Mouse (Mus musculus) right cerebral cortex, adult 18-20 months (tissue): ENCODE measurements around the gene Btbd11.

Source experiments
- DNase-seq: peaks from one replicate; pipeline ENCODE4 v3.0.0; 2022; ENCODE audit warnings: mixed read lengths

The Btbd11 gene

DNA sequence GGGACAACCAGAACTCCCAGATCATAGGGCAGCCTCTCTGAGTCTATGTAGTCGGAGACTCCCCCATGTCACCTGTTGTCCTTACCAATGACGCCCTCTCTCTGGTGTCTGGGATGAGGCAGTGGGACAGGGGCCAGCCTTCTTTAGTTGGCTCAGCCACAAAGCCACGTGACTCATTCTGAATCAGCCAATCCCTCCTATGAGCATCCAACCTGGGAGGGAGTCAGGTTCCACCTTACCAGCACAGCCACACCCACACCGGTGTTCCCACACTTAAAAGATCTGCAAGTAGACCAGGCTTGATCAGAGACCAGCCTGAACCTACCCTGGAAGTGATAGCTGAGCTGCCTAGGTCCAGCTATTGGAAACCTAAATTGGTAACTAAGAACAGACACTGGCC, 141.1 kb downstream of the Btbd11 start:
- no peak for DNase-seq

DNA sequence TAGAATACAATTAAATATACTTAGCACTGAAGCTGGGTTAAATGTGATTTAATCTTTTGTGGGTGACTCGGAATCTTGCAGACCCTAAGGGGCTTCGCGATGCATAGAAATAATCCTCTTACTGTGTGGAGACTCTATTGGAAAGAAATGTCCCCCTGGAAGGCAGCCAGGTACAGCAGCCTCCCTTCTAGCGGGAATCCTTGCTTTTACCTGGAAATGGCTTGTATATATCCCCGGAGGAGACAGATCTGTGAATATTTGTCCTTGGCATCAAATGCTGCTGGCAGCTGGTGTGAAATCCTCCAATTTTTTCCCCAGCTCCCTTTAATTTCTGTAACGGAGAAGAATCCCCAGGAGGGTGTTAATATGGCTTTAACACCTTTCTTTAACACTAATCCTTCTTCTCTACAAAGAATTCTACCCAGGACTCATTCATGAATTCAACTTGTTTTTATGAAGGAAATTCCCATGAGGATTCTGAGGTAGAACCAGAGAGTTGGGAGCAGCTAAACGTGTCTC, 146.6 kb downstream of the Btbd11 start:
- DNase-seq = no peak

DNA sequence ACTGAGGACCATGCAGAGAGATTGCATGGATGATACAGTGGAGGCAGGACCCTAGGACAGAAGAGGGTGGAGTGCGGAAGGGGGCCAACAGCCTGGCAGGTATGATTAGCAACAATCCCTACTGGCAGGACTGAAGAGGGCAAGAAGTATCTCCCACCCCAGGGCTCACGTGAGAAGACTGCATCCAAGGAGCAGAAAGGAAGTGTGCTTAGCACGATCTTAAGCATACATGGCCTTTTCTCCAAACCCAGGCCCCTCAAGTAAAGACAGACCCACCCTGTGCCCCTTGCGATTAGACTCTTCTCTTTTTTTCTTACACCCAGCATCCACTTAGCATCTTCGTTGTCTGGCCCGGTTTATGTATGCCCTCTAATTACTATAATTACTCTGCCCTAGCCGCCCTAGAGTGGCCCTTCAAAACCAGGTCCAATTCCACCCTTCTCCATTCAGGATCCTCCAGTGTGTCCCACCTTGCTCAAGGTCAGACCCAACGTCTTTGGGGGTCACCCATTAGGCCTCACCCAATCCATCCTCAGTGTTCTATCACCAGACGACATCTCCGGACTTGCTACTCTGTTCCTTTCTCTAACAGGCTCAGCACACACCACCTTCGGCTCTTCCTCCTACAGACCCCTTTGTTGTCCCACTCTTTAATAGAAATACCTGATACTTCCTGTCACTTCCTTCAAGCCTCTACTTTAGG, 151.6 kb downstream of the Btbd11 start:
- no peak for DNase-seq

DNA sequence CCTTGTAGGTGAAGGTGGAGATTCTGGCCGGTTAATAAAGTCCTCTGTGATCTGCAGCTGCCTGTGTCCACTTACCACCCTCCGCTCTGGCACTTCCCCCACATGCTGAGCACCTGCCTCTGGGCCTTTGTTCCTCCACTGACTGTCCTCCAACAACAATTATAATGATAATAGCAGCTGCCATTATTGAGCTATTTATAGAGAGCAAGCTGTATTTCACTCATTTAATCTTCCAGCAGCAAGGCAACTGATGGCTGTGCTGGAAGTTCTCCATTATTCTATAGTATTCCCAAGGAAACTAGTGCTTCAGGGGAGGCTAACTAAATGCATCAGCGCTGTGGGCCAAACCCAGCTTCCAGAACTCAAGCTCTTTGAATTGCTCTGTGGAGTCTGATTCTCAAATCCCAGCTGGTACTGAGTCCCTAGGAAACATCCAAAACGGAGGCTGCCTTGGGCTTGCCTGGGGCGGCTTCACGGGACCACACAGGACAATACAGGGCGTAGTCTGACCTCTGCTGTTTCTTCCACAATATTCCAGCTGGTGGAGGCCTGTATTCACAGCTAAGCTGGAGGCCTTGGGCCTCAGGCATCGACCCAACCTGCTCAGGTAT, 153.0 kb downstream of the Btbd11 start:
- no peak for DNase-seq

DNA sequence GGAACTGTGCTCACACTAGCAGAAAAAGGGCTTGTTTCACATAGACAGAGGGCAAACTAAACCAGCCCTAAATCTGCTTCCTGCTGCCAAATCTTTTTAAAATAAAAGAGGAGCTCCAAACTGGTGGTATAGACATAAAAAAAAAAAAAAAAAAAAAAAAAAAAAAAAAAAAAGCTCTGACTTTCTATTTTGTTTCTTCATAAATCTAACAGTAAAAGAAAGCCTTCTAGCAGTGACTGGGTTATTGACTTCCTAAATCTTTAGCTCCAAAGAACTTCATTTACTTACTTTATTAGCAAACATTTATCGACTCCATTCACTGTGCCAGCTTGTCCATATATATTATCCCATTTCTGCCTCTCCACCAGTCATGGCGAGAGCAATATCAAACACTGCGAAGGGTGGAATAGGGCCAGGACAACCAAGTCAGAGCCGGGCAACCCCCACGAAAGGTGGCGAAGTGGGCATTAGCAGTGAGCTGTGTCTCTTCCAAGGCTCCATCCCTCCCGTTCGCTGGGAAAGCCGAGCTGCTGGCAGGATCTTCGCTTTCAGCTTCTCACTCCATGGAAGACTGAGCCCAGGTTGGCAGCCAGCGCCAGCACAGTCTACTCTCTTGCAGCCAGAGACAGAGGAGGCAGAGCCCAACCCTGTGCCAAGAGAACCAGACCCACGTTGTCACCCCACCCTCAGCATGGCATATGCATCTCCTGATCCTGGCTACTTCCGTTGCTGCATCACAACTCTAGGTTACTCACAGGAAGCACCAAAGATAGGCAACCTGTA, 153.9 kb downstream of the Btbd11 start:
- peak; percentile 15 for DNase-seq

DNA sequence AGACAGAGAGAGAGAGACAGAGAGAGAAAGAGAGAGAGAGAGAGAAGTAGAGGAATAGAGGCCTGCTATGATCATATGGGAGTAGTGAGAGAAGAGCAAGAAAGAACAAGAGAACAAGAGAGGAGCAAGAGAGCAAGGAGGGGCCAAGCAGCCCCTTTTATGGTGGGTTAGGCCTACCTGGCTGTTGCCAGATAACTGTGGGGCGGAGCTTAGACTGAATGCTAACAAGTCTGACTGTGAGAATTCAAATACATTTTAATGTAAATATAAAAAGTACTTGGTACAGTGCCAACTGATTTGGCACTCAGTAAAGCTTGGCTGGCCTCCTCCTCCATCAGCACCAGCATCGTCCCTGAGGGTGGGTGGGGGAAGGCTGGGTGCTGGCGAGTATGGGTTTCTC, 154.9 kb downstream of the Btbd11 start:
- no peak for DNase-seq

DNA sequence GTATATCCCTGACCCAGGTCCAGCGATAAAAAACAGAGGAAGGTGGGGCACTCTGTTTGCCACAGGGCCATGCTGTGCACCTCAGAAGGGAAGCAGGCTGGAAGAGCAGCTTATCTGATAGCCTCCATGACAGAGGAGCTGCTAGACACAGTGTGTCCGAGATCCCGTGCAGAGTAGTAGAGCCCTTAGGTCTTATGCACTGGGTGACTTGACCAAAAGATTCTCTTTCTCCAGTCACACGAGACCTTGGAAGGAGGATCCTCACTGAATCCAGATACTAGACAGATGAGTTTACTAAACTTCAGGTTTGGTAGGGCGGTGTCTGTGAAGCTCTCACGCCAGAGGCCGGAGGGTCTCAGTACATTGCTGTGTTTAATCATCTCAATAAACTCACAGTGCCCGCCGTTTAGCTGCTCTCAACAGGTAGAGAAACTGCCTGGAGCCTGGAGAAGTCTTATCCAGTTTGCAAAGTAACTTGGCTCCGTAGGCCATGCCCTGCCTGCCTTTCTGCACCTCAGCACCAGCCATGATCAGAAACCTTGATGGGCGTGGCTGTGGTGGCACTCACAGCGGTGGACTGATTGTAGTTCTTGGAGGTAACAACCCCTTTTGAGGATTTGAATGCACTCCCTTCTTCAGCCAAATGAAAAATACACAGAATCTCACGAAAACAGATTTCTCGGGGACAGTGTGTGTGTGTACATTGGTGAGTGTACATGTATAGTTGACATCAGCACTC, 155.4 kb downstream of the Btbd11 start:
- DNase-seq = no peak

DNA sequence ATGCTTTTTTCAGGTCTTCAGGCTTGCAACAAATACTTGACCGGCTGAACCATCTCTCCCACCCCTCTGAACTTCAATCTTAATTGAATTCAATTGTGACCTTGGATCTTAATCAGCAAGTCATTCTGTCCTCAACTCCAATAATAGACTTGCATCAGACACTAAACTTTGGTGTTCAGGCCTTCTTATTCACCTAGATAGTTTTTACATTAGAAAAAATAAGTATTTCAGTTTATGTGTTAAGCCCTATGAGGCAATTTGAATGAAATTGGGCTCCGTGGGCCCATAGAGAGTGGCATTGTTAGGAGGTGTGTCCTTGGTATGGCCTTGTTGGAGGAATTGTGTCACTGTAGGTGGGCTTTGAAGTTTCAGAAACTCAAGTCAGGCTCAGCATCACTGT, 156.7 kb downstream of the Btbd11 start:
- no peak for DNase-seq

DNA sequence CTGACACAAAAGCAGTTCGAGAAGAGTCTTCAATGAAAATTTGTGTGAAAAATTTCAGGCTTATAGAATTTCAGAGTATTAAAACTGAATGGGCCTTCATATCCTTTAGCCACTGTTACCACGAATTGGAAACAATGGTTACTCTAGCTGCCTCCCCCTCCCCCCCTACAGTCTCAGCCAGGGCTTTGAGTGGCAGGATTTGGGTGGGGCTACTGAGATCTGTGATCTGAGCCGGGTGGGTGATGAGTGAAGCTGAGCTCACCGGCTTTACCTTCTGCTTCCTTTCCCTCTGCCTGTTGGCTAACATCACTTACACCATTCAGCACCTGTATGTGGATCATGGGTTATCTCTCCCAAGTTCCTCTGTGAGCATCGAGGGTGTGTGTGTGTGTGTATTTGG, 158.4 kb downstream of the Btbd11 start:
- no peak for DNase-seq

DNA sequence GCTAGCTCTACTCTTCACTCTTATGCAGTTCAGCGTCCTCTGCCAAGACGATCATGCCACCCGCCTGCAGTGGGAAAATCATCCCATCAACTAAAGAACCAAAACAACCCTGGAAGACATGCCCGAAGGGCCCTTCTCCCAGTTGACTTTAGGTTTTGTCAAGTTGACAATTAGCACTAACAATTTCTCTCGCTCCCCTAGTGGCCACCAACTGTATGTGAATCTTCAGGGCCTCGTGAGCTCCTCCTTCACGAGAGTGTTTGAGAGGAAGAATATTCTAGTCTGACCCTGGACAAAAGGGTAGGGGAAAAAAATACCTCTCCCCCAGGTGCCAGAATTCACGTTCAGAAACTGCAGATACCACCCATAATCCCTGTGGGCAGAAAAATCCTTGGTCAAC, 168.6 kb downstream of the Btbd11 start:
- DNase-seq = no peak

DNA sequence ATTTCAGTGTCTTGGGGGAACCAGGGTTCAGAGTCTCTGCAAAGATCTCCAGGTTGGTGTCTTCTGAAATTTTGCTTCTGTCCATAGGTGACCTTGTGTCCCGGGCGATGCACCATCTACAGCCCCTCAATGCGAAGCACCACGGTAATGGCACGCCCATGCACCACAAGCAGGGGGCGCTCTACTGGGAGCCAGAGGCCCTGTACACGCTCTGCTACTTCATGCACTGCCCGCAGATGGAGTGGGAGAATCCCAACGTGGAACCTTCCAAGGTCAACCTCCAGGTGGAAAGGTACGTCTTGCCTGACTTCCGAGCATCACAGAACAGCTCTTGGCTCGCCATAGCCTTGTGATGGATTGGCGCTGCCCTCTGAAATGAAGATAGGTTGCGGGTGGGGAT, 174.8 kb downstream of the Btbd11 start:
- DNase-seq = no peak

DNA sequence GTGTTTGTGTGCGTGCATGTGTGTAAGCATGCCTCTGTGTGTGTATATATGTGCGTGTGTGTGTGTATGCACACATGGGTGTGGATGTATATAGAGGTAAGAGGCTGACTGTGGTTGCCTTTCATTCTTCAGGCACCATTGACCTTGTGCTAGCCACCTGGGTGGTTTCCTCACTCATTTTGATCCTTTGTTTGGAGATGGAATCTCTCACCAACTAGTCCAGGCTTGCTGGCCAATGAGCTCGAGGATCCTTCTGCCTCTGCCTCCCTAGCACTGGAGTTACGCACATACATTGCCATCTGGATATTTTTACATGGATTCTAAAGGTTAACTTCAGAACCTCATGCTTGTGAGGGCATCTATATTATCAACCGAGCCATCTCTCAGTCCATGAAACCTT, 184.8 kb downstream of the Btbd11 start:
- no peak for DNase-seq

DNA sequence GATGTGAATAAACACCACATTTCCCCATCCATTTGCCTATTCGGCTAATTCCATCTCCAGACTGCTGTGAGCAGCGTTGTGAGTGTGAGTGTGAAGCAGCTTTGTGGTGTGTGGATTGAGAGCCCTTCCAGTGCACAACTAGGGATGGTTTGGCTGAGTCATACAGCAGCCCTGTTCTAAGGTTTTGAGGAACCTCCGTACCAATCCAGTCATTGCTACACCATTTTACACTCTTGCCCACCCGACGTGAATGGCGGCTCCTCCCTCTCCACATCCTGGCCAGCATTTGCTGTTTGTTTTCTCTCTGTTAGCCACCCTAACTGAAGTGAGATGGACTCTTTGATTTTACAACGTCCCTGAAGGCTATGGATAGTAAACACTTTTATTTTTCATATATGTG, 186.0 kb downstream of the Btbd11 start:
- no peak for DNase-seq

DNA sequence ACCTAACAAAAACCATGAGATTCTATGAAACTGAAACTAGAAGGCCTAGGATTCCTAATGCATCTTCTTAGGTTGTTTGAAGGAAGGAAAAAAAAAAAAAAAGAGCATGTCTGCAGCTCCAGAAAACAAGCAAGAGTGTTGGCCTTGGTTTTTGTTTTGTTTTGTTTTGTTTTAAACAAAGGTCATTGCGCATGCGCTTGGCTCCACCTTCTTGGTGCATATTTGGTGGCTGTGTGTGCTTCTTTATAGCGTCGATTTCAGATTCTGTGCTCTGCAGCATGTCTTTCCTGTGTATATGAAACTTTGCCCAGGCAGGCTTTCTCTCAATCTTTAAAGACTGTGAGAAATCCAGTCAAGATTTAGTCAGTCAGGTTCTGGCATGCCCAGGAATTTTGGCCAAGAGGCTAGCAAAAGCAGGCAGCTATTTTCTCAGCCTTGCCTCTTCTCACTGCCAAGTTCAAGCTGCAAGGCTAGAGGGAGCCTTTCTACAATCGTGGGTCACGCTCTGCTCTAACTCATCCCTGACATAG, 191.3 kb downstream of the Btbd11 start:
- DNase-seq = no peak

DNA sequence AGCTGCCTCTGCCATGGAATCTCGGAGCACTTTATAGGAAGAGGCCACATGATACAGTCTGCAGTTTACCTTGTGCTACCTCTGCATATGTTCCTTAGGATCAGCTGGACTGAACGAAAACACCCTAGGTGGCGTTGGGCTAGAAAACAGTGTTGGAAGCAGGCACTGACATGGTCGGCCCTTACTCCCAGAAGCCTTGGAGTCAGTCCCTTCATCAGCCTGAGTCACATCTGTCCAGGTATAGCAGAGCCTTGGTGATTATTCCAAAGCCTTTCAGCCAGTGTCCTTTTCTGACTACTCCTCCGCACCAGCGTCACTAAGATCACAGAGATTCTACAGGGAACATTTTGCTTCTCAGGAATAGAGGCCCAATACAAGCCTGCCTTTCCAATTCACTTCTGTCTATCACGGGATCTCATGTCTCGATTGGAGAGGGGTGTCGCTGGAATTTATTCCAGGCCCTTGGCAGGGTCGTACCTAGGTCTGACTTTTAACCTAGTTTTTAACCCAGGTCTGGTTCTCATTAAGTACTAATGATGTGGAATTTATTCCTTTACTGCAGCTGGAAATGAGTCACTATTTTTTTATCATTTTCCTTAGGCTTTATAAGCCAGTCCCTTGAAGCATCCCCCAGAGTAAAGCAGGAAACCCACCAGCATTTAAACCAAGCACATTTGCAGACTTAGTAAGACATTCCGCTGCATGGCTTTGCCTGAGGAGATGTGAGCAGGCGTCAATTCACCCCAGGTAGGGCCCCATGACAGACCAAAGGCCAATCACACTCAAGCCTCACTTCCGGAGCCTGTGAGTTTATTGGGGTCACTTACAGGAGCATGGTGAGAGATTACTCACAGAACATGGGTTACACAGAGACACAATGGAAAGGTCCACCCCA, 192.2 kb downstream of the Btbd11 start:
- DNase-seq = no peak

DNA sequence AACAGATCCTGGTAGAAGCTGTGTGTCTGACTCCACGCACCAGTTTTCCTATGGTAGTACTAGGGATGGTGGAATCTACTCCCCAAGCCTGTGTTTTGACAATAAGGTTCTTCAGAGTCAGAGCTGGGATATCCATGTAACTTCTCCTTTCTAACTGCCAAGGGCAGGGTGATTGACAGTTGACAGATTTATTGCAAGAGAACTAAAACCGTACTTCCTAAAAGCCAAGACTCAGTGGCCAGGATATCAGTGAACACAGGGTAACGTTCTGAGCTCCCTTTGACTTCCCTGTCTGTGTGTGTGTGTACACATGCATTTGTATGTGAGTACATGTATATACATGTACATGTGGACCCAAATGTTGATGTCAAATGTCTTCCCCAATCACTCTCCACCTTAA, 201.1 kb downstream of the Btbd11 start:
- no peak for DNase-seq

DNA sequence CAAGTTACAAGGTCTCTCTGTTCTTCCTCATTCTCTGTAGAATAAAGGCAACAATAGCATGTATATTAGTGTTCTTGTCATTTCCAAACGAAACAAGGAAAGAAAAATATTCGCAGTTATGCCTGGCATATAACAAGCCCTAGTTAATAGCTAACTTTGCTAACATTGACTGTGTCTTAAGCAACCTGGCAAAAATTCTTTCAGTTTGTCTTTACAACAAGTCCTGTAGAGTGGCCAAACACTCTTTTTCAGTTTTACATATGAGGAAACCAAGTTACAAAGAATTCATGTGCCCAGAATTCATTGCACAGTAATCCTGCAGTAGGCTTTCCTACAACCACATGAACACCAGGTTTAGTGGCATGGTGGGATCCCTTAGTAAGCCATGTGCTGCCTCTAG, 203.4 kb downstream of the Btbd11 start:
- DNase-seq = no peak

DNA sequence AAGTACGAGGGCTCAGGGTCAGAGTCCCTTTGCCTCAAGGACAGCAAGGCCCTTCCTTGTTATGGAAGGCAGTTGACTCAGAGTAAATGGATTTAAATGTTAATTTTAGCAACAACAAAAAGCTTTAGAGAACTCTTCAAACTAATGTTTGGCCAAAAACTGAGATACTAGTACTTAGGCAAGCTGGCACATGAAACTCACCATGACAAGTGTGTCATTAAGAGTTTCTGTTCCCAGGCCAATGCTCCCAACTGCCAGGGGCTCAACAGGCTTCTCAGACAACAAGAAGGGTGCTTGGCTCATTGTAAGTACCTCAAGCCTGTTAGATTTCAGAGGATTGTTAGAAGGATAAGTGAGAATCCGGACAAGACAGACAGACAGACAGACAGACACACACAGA, 204.7 kb downstream of the Btbd11 start:
- no peak for DNase-seq

DNA sequence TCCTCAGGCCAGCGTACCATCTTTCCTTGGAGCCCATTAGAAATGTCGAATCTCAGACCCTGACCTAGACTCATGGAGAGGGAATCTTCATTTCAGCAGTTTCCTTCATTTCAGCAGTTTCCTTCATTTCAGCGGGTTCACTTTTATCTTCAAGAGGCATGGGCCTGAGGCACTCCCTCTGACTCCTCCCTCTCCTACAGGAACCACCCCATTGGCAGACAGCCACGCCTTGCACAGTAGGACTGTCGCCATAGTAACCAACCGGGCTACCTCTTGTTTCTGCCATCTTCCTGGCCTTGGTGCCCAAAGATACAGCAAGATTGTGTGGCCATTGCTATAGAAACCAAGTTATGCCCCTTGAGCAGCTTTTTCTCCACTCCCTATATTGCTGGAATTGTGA, 205.4 kb downstream of the Btbd11 start:
- no peak for DNase-seq

DNA sequence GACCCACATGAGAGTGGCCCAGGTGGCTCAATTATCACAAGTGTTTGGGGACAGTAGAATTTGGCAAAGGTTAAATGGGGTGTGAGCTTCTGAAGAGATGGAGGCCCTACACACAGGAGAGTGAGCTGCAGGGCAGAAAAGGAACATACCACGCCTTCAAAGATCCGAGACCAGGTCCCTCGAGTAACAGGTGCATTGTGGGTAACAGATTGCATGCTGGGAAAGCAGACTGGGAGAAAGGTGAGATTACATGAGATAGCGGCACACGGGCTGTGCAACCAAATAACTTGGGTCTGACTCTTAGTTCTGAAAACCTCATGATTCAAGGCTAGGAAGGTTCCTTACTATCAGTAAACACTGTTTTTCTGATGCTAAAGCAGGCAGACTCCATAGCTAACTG, 209.7 kb downstream of the Btbd11 start:
- DNase-seq = no peak

DNA sequence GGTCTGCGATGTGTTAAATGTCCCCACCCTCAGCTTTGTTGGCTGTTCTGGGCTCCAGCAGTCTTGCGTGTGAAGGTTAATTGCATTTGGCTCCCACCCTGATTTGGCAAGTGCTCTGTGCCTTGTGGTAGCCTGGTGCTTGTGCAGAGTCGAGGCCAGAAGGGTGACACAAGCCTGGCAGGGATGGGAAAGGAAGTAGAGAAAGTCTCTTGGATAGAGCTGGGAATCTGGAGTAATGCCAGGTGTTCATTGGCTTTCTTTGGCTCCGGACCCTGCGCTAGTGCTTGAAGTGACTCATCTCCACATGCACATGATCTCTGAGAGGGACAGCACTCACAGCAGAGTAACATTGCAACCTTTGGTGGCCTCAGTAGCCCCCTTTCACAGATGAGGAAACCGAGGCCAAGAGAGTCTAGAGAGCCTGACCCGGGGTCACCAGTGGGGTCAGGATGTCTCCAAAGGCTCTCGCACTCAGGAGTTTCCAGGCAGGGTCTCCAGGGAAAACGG, 211.5 kb downstream of the Btbd11 start:
- peak; percentile 23 for DNase-seq
